Mouse (Mus musculus): ENCODE measurements around the gene Pacsin1.

GRCm38 (mm10) chr17:27728770-27729169, 73.5 kb downstream of the Pacsin1 start, which contains the start of gene Spdef:
- TF ChIP-seq CTCF (IDR thresholded peaks at IDR 0.05; ENCODE audit: low read depth) = no peak
- no peak for TF ChIP-seq EP300 (IDR thresholded peaks at IDR 0.05; ENCODE audit: low read depth)

Data from liver, embryonic 14.5 days (tissue).